Mouse (Mus musculus) neural tube, embryonic 15.5 days (tissue): ENCODE measurements around the gene Cpeb2. TPM values are rescaled to one million over a fixed set of nuclear protein-coding genes. Genes with fewer than 3 reads are reported as not detected.

Source experiments
- ATAC-seq: fragments of 200-750 bp; cut with Nextera tagmentation; 2 replicates; pipeline ENCODE4 v1.8.0; 2017; ENCODE audit warnings: mild to moderate bottlenecking, moderate TSS enrichment, moderate library complexity; ENCODE audit not compliant: low FRiP score
- H3K27ac ChIP-seq: fragments of 300-500 bp; sonication (generic); replicated peaks from 2 replicates; pipeline ENCODE4 v1.5.1; 2015; ENCODE audit warnings: mild to moderate bottlenecking, inconsistent platforms
- H3K27me3 ChIP-seq: fragments of 300-500 bp; sonication (generic); replicated peaks from 2 replicates; pipeline ENCODE4 v1.6.1; 2015; ENCODE audit warnings: inconsistent platforms
- H3K36me3 ChIP-seq: fragments of 300-500 bp; sonication (generic); 2 replicates; pipeline ENCODE4 v1.6.1; 2015; ENCODE audit warnings: inconsistent platforms
- H3K4me1 ChIP-seq: fragments of 300-500 bp; sonication (generic); 2 replicates; pipeline ENCODE4 v1.6.1; 2015; ENCODE audit warnings: inconsistent platforms
- H3K4me2 ChIP-seq: fragments of 300-500 bp; sonication (generic); 2 replicates; pipeline ENCODE4 v1.6.1; 2015; ENCODE audit warnings: inconsistent platforms, mild to moderate bottlenecking, moderate library complexity
- H3K4me3 ChIP-seq: fragments of 300-500 bp; sonication (generic); replicated peaks from 2 replicates; pipeline ENCODE4 v1.5.1; 2015; ENCODE audit warnings: mild to moderate bottlenecking, inconsistent platforms
- H3K9ac ChIP-seq: fragments of 300-500 bp; sonication (generic); replicated peaks from 2 replicates; pipeline ENCODE4 v1.6.1; 2015; ENCODE audit warnings: mild to moderate bottlenecking, inconsistent platforms
- H3K9me3 ChIP-seq: fragments of 300-500 bp; sonication (generic); replicated peaks from 2 replicates; pipeline ENCODE4 v1.6.1; 2016; ENCODE audit warnings: inconsistent platforms
- WGBS: fragments of 180-500 bp; shearing (Covaris S2); methylation state at CpG from one replicate; pipeline ENCODE4 v1.1.7; 2015; ENCODE audit warnings: mixed read lengths; 5-methylcytosine and 5-hydroxymethylcytosine counted together
- polyA plus RNA-seq: library from polyadenylated mRNA; unstranded; fragments of >200 nt; fragmentation: Nextera tagmentation; extraction: Ambion mirVana; gene quantifications from 2 replicates; pipeline ENCODE4 v1.2.1, GENCODE M21; 2015

Cpeb2 gene
- 12.9 and 15.6 TPM in 2 replicates for polyA plus RNA-seq

- Histone ChIP-seq H3K27ac (peak within 1 kb of the TSS; percentile 100), H3K4me1 (peaks cover 7% of the 10 kb centered on the region), H3K4me2 (peak within 1 kb of the TSS; percentile 72), H3K4me3 (peak within 1 kb of the TSS; percentile 98), H3K27me3 (no peaks in the 10 kb centered on the region), H3K36me3 (no peaks in the 10 kb centered on the region), H3K9me3 (no peaks in the 10 kb centered on the region), H3K9ac (peak within 1 kb of the TSS; percentile 100)
- WGBS: under 1% methylated on average over 85 of the region's 89 CpGs
- ATAC-seq: peak; percentile 91
Observed at GRCm38 (mm10) chr5:43232480-43233315, at the start of gene Cpeb2. Cpeb2 (plus strand) TSS chr5:43233170.

GRCm38 (mm10) chr5:43183556-43183955, 49.4 kb upstream of the Cpeb2 start:
- Histone ChIP-seq H3K4me1 (no peaks in the 10 kb centered on the region), H3K27ac (no peak overlapping the region), H3K4me3 (no peak overlapping the region), H3K36me3 (no peaks in the 10 kb centered on the region), H3K9ac (no peak overlapping the region), H3K4me2 (no peak overlapping the region), H3K9me3 (no peaks in the 10 kb centered on the region), H3K27me3 (no peaks in the 10 kb centered on the region)
- ATAC-seq: no peak

GRCm38 (mm10) chr5:43184834-43185233, 48.1 kb upstream of the Cpeb2 start:
- no peak for ATAC-seq
- 63% methylated on average over 3 of the region's 3 CpGs for WGBS
- H3K9me3 ChIP-seq: no peaks in the 10 kb centered on the region

GRCm38 (mm10) chr5:43185478-43185877, 47.5 kb upstream of the Cpeb2 start:
- H3K4me1 ChIP-seq: no peaks in the 10 kb centered on the region
- H3K9ac ChIP-seq: no peak overlapping the region
- no peak overlapping the region for H3K4me2 ChIP-seq
- no peaks in the 10 kb centered on the region for H3K9me3 ChIP-seq
- no peak overlapping the region for H3K4me3 ChIP-seq
- 93% methylated on average over 3 of the region's 3 CpGs for WGBS
- ATAC-seq: no peak
- H3K36me3 ChIP-seq: no peaks in the 10 kb centered on the region
- H3K27me3 ChIP-seq: no peaks in the 10 kb centered on the region
- no peak overlapping the region for H3K27ac ChIP-seq

More at GRCm38 (mm10) chr5:43184834-43185233, 48.1 kb upstream of the Cpeb2 start:
- Histone ChIP-seq H3K27ac (no peak overlapping the region), H3K9ac (no peak overlapping the region), H3K36me3 (no peaks in the 10 kb centered on the region), H3K27me3 (no peaks in the 10 kb centered on the region), H3K4me1 (no peaks in the 10 kb centered on the region), H3K4me3 (no peak overlapping the region), H3K4me2 (no peak overlapping the region)

- Histone ChIP-seq H3K27ac (no peak overlapping the region), H3K4me2 (no peak overlapping the region), H3K36me3 (no peaks in the 10 kb centered on the region), H3K27me3 (no peaks in the 10 kb centered on the region), H3K4me3 (no peak overlapping the region), H3K9me3 (peaks cover 3% of the 10 kb centered on the region; the same call in 1 of the 2 replicates), H3K4me1 (no peaks in the 10 kb centered on the region), H3K9ac (no peak overlapping the region)
- 74% methylated on average over 4 of the region's 4 CpGs for WGBS
- ATAC-seq: no peak
Observed at GRCm38 (mm10) chr5:43200686-43201085, 32.3 kb upstream of the Cpeb2 start.

- H3K9me3 ChIP-seq: peaks cover 3% of the 10 kb centered on the region; the same call in 1 of the 2 replicates
- no peaks in the 10 kb centered on the region for H3K36me3 ChIP-seq
- no peak for ATAC-seq
- 88% methylated on average over 6 of the region's 6 CpGs for WGBS
- no peak overlapping the region for H3K4me3 ChIP-seq
- no peaks in the 10 kb centered on the region for H3K4me1 ChIP-seq
- H3K27ac ChIP-seq: no peak overlapping the region
- no peak overlapping the region for H3K4me2 ChIP-seq
- no peak overlapping the region for H3K9ac ChIP-seq
- no peaks in the 10 kb centered on the region for H3K27me3 ChIP-seq
Observed at GRCm38 (mm10) chr5:43206495-43207053, 26.4 kb upstream of the Cpeb2 start.

- no peak for ATAC-seq
- no peak overlapping the region for H3K4me2 ChIP-seq
- 62% methylated on average over 4 of the region's 4 CpGs for WGBS
- H3K4me3 ChIP-seq: no peak overlapping the region
- no peaks in the 10 kb centered on the region for H3K9me3 ChIP-seq
- no peak overlapping the region for H3K27ac ChIP-seq
- no peaks in the 10 kb centered on the region for H3K36me3 ChIP-seq
- no peaks in the 10 kb centered on the region for H3K4me1 ChIP-seq
- no peak overlapping the region for H3K9ac ChIP-seq
- no peaks in the 10 kb centered on the region for H3K27me3 ChIP-seq
Observed at GRCm38 (mm10) chr5:43217468-43217867, 15.5 kb upstream of the Cpeb2 start.

GRCm38 (mm10) chr5:43217987-43218846, 14.8 kb upstream of the Cpeb2 start:
- Histone ChIP-seq H3K9ac (no peak overlapping the region), H3K36me3 (no peaks in the 10 kb centered on the region), H3K27ac (no peak overlapping the region; the same call in 1 of the 2 replicates), H3K4me2 (no peak overlapping the region), H3K4me1 (no peaks in the 10 kb centered on the region), H3K4me3 (no peak overlapping the region), H3K9me3 (no peaks in the 10 kb centered on the region), H3K27me3 (no peaks in the 10 kb centered on the region)
- ATAC-seq: no peak
- WGBS: 82% methylated on average over 10 of the region's 10 CpGs

- H3K36me3 ChIP-seq: no peaks in the 10 kb centered on the region
- no peaks in the 10 kb centered on the region for H3K4me1 ChIP-seq
- no peaks in the 10 kb centered on the region for H3K27me3 ChIP-seq
- no peak for ATAC-seq
- H3K4me2 ChIP-seq: no peak overlapping the region
- whole genome bisulfite sequencing: 24% methylated on average over 1 of the region's 1 CpGs
- H3K9ac ChIP-seq: no peak overlapping the region
- H3K27ac ChIP-seq: no peak overlapping the region
- no peaks in the 10 kb centered on the region for H3K9me3 ChIP-seq
- H3K4me3 ChIP-seq: no peak overlapping the region
Observed at GRCm38 (mm10) chr5:43218847-43219132, 14.2 kb upstream of the Cpeb2 start.

- H3K4me2 ChIP-seq: no peak overlapping the region
- no peaks in the 10 kb centered on the region for H3K36me3 ChIP-seq
- no peak overlapping the region for H3K4me3 ChIP-seq
- H3K27me3 ChIP-seq: no peaks in the 10 kb centered on the region
- no peak overlapping the region for H3K9ac ChIP-seq
- no peak overlapping the region for H3K27ac ChIP-seq
- 75% methylated on average over 4 of the region's 4 CpGs for WGBS
- ATAC-seq: no peak
- H3K9me3 ChIP-seq: no peaks in the 10 kb centered on the region
- no peaks in the 10 kb centered on the region for H3K4me1 ChIP-seq
Observed at GRCm38 (mm10) chr5:43223359-43223758, 9.6 kb upstream of the Cpeb2 start.

GRCm38 (mm10) chr5:43224245-43224644, 8.7 kb upstream of the Cpeb2 start:
- no peaks in the 10 kb centered on the region for H3K9me3 ChIP-seq
- no peak overlapping the region for H3K4me2 ChIP-seq
- 77% methylated on average over 3 of the region's 3 CpGs for WGBS
- no peak for ATAC-seq
- no peaks in the 10 kb centered on the region for H3K27me3 ChIP-seq
- no peaks in the 10 kb centered on the region for H3K36me3 ChIP-seq
- H3K4me3 ChIP-seq: no peak overlapping the region
- H3K4me1 ChIP-seq: no peaks in the 10 kb centered on the region
- H3K27ac ChIP-seq: no peak overlapping the region
- H3K9ac ChIP-seq: no peak overlapping the region

GRCm38 (mm10) chr5:43226160-43226559, 6.8 kb upstream of the Cpeb2 start:
- no peak overlapping the region for H3K9ac ChIP-seq

More at GRCm38 (mm10) chr5:43226160-43226559, 6.8 kb upstream of the Cpeb2 start:
- Histone ChIP-seq H3K27me3 (no peaks in the 10 kb centered on the region), H3K4me1 (no peaks in the 10 kb centered on the region), H3K4me2 (no peak overlapping the region), H3K4me3 (no peak overlapping the region), H3K9me3 (no peaks in the 10 kb centered on the region), H3K36me3 (no peaks in the 10 kb centered on the region), H3K27ac (no peak overlapping the region)
- ATAC-seq: no peak
